Mouse (Mus musculus) spleen, postnatal 4 days (tissue): ENCODE measurements around the gene Apmap.
A peak's percentile ranks its signal among the peaks of the same experiment; 100 is the strongest.

ENCODE experiments used
- DNase-seq, 2 experiments: peaks; one replicate each; pipeline ENCODE4 v3.0.0; 2022; ENCODE audit warnings: low spot score in 2 of 2

The Apmap gene

GRCm38 (mm10) chr2:150608087-150608799 lies at the start of gene Apmap:
Gene Apmap (minus strand): TSS chr2:150608567.
- DNase-seq = peak; percentile 96 to 98

DNA sequence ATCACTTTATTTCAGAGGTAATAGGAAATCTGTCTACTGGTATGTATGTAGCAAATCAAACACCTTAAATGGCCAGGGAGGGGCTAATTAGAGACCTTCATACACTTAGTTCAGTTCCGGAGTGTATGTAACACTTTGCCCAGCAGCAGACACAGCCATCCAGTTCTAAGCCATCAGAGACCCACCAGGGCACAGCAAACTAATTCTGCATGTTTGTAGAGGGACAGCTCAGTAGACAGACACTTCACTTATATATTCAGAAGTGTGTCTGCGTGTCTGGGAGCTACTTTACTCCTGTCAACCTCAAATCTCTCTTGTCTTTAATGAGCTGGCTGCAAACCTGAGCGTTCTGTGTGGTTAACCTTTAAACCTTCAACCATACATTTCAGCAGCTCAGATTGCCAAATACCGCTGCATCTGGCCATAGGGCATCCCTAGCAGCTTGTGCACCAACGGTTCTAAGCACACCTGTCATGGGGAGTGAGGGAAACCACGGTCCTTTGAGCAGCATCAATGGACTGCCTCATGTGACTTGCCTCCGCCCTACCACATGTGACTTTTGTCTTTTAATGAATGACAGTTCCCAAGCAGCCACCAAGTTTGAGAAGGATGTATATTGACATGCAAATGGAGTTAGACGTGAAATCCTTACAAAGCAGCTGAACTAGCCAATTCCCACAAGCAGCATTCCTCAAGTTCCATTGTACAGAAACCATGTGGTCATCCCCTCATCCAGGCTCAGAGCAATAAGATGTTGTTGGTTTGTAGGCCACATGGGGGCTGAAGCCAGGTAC lies 48.8 kb upstream of the Apmap start:
- DNase-seq = no peak

DNA sequence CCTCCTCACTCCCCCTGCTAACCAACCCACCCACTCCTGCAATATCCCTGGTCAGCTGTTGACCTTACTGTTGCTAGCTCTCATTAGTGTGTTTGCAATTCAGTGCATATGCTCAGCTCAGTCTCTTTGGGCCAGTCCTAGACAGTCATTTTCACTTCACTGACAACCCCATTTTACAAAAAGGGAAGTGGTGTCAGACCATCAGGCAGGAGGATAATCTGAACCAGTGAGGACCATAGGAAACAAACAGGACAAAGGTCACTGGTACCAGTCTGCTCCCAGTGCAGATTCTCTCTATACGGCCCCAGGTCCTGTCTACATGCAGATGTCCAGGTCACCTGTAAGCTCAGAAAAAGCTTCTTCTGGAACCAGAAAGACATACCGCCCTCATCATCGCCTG lies 47.7 kb upstream of the Apmap start:
- DNase-seq = no peak

DNA sequence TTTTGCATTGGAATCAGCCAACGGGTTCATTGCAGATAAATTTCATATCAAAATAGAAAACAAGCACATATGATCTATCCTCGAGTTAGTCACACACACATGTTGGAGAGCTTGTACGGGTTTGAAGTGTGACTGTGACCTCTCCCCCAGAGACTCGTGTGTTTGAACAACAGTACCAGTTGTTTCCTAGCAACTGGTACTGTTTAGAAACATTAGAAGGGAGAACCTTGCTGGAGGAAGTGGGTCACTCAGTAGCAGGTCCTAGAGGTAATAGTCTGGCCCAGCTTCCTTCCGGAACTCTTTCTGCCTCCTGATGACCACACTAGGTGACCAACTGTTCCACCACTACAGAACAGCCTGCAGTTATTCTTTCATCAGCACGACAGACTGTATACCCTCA lies 46.9 kb upstream of the Apmap start:
- DNase-seq = no peak

DNA sequence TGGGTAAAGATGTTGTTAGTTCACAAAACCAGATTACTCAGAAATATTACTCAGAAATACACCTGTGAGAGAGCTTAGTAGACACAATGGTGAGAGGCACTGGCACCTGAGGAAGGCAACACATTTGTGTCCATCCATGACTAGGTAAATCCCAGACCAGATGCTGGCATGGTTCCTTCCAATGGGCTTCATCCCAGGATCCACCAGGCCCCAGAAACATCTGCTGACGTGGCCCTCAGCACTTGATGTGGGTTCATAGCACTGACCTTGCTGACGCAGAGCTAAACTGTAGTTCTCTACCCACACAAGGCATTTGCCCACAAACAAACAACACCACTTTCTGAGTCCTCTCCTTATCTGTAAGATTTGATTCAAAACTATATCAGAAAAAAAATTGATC lies 46.4 kb upstream of the Apmap start:
- DNase-seq = no peak

- DNase-seq = no peak
These were observed 43.0 kb upstream of the Apmap start for GRCm38 (mm10) chr2:150651366-150651765.

- no peak for DNase-seq
These were observed 42.2 kb upstream of the Apmap start for GRCm38 (mm10) chr2:150650511-150651074.

- no peak for DNase-seq
These were observed 40.0 kb upstream of the Apmap start for GRCm38 (mm10) chr2:150648300-150648895.

GRCm38 (mm10) chr2:150647681-150648299 lies 39.4 kb upstream of the Apmap start:
- no peak for DNase-seq

DNA sequence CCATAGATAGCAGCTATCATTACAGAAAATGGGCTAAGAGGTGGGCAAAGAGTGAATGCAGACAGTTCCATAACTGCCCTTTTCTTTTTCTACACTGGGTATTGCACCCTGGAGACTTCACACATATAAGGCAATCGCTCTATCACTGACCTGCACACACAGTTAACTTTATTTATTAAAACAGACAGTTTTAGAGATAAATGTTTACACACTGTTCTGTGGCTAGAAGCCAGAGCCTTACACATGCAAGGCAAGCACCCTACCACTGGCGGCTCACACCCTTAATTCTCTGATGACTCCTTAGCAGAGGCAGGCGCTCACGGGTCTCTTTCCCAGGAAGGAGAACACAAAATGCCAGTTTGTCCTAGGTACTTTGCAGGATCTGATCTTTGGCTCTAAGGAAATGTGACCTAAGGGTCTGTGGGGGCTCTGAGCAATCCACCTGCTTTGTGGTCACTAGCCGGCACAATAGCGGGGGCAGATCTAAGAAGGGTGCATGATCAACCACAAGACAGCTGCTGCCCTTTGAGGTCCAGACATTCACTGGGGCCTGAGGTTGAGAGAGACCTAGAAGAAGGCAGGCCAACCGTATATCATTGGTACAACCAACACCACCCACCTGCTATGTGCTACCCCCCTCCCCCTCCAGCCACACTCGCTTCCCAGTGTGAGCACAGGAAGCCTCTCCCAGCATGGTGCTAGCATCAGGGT lies 38.2 kb upstream of the Apmap start:
- DNase-seq = peak in 1 of 2 experiments; percentile 35

- DNase-seq = no peak
These were observed 36.9 kb upstream of the Apmap start for GRCm38 (mm10) chr2:150645225-150645624.

- DNase-seq = no peak
These were observed 35.5 kb upstream of the Apmap start for GRCm38 (mm10) chr2:150643726-150644415.

GRCm38 (mm10) chr2:150643166-150643565 lies 34.8 kb upstream of the Apmap start:
- DNase-seq = no peak

GRCm38 (mm10) chr2:150638370-150638733 lies 30.0 kb upstream of the Apmap start:
- no peak for DNase-seq

- no peak for DNase-seq
These were observed 29.5 kb upstream of the Apmap start for GRCm38 (mm10) chr2:150637702-150638369.

DNA sequence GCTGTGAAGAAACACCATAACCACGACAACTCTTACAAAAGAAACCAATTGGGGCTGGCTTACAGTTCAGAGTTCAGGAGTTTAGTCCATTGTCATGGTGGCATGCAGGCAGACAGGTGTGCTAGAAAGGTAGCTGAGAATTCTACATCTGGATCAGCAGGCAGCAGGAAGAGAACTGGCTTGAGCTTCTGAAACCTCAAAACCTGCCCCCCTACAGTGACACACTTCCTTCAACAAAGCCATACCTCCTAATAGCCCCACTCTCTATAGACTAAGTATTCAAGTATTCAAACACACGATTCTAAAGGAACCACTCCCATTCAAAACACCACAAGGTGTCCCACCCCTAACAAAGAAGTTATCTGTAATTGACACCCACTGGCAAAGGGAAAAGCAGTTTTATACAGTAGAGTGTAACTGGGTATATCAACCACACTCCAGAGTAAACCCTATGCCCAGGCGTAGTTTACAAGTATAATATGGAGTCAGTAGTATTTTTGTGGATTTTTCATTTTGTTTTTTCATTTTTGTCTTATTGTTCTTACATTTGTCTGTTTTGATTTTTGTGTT lies 27.6 kb upstream of the Apmap start:
- no peak for DNase-seq

- no peak for DNase-seq
These were observed 20.9 kb upstream of the Apmap start for GRCm38 (mm10) chr2:150629255-150629654.

- DNase-seq = no peak
These were observed 18.8 kb upstream of the Apmap start for GRCm38 (mm10) chr2:150627140-150627539.

GRCm38 (mm10) chr2:150624926-150625325 lies 16.6 kb upstream of the Apmap start:
- DNase-seq = no peak

DNA sequence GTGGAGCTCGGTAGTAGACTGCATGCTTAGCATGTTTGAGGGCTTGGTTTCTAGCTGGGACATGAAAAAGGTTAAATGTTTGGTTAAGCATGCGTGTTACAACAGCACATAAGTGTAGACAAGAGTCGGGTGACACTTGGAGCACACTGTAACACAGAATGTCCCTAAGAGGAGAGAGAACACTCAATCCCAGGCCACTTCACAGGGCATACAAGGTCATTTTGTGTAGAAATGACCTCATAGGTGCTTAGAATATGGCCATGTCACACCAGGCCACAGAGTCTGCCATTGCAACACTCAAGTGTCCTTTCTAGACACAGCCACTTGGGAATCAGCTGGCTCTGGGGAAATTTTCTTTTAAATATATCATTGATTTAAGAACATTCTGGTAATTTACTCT lies 15.6 kb upstream of the Apmap start:
- DNase-seq = no peak
